Mouse (Mus musculus) CD4-positive helper T cell, adult 2 months (primary cell): ENCODE data around the gene Gm17334.

ENCODE experiments used
- DNase-seq: peaks from one replicate; pipeline ENCODE4 v3.0.0-alpha.2; 2012; ENCODE audit warnings: low read depth, missing footprints, low spot score

Gene Gm17334

DNA sequence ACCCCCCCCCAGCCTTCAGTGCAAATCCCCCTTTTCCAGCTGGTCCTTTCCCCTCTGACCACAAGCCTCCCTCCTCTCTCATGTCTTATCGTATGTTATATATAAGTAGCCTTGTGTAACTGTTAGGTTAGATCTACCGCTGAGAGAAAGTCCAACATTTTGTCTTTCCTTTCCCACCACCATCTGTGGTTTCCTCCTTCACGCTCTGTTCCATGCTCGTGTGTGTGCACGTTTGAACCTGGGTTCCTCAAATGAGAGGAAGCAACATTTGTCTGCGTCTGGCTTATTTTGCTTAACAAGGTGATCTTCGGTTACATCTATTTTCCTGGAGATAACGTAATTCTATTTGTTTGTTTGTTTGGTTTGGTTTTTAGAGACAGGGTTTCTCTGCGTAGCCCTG is 25.0 kb downstream of the Gm17334 start:
- no peak for DNase-seq

DNA sequence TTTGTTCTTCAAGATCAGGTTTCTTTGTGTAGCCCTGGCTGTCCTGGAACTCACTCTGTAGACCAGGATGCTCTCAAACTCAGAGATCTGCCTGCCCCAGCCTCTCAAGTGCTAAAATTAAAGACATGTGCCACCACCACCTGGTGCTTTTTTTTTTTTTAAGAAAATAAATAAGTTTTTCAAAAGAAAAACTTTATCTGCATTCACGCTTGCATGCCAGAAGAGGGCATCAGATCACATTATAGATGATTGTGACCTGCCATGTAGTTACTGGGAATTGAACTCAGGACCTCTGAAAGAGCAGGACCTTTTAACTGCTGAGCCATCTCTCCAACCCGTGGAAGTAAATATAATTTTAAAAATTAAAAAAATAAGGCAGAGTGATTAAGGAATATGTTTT is 27.7 kb downstream of the Gm17334 start:
- no peak for DNase-seq

DNA sequence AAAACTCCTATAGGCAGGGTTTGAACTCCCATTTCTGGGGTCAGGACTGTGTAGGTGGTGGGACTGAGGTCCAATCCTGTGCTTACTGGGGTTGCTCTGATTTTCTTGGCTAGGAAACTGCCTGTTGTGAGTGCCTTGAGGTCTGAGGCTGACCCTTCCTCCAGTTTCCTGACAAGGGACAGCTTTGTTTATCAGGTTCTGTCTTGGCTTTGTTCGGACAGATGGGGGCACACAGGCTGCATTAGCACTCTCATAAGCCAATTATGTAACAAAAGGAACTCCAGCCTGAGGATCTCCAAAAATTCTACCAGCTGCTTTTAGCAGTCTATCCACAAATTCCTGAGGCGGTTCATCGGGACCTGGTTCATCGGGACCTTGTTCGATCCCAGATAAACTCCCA is 30.6 kb downstream of the Gm17334 start:
- no peak for DNase-seq

DNA sequence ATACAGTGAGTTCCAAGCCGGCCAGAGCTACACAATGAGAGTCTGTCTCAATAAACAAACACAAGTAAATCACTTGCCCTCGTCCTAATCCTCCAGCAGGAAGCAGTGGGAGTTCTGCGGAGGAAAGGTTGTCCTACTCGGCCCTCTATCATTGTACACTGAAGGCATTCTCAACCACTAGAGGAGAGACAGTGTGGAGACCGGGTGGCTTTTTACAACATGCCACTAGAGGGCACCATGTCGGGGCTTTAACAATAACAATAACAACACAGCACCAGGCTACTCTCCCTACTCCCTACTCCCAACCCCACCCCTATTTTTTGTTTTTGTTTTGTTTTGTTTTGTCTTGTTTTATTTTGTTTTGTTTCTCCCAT is 35.4 kb downstream of the Gm17334 start:
- peak; percentile 75 for DNase-seq

DNA sequence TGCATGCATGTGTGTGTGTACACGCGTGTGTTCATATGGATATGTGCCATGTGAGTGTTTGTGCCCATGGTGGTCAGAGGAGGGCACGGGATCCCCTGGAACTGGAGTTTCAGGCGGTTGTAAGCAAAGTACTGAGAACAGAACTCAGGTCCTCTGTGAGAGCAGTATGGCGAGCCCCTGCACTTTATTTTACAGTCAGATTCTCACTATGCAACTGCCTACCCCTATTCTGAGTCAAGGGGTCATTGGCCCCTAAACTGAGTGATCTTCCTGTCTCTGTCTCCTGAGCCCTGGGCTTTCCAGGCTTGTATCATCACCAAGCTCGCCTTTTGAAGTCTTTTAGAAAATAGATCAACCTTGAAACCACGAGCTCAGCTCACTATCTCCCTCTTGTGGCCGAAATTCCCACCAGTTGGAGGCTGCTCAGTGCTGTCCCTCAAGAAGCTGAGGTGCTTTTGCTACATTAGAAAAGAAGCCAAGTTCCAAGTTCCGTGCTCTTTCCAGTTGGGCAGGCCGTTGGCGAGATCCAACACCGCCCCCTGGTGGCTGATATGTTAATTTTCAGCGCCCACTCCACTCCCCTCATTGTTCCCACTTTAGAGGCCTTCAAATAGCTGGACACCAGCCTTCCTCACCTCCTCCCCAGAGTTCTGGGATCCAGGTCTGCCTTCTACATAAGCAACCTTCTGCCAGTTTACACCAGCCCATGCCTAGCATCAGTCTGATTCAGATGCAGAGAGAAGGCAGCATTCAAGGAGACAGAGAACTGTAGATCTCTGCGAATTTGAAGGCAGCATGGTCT is 36.0 kb downstream of the Gm17334 start:
- DNase-seq = peak; percentile 85

DNA sequence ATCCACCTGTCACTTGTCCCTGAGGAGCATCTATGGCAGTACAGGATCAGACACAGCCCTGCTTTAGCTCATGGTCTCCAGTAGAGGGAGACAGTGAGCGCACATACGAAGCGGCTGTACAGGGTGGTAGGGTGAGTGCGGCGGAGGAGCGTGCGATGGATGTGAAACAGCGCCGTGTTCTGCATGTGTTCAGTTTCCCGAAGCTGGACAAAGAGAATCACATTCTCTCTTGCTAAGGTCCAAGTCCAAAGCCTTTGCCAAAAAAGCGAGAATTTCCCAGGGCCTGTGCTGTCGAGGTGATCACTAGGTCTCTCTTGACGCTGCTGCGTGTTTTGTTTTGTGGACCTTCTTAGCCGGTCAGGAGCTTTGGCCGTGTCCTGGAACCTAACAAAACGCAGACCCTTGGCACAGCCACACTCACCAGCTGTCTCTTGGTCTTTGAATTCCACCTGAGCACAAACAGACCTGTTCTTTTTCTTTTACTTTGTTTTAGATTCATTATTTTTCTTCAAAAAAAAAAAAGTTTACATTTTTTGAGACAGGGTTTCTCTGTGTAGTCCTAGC is 37.2 kb downstream of the Gm17334 start:
- peak; percentile 84 for DNase-seq

DNA sequence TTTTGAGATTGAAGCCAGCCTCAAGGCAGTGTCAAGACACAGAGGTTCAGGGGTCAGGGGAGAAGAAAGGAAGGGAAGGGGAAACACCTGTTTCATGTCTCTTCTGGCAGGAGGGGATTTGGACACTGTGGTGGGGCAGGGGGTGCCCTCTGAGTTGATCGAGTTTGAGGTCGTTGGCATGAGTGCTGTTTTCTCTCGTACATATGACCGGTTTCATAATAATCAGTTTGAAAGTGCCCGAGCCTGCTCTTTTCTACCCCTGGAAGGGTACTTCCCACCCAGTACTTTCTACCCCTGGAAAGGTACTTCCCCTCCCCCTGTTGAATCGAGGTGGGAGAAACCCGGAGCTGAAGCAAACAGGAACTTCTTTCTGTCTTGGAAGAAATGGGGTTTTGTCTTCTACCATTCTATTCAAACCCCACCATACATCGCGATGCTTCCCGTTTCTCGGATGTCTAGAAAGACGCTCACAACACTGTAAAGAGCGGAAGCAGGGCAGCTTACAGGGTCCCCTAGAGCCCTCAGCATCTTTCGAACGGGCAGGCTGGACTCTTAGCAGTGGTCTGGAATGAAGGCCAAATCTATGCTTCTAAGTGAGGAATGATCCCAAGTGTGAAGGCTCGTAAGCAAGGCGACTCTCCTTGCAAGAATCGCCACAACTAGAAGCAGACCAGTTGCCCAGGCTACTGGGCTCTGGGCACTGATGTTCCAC is 37.9 kb downstream of the Gm17334 start:
- no peak for DNase-seq

DNA sequence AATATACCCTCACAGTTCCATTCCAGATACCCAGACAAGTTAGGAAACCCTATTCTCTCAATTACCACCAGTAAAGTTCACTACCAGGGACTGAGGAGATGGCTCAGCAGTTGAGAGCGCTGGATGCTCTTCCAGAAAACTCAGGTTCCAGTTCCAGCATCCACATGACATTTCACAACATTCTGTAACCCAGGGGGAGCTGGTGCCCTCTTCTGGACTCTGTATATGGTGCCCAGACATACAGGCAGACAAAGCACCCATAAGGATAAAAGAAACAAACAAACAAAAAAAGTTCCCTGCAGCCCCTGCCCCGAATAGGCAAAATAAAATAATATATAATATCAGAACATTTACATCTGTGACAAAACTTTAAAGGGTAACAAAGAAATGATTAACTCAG is 38.6 kb downstream of the Gm17334 start:
- DNase-seq = no peak

DNA sequence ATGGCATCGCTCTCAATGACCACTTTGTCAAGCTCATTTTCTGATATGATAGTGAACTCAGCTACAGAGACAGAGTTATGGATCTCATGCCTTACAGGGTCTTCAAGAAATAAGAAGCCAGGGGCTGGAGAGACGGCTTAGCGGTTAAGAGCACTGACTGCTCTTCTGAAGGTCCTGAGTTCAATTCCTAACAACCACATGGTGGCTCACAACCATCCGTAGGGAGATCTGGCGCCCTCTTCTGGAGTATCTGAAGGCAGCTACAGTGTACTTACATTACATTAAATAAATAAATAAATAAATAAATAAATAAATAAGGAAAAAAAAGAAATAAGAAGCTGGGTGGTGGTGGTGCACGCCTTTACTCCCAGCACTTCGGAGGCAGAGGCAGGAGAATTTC is 39.2 kb downstream of the Gm17334 start:
- peak; percentile 50 for DNase-seq

DNA sequence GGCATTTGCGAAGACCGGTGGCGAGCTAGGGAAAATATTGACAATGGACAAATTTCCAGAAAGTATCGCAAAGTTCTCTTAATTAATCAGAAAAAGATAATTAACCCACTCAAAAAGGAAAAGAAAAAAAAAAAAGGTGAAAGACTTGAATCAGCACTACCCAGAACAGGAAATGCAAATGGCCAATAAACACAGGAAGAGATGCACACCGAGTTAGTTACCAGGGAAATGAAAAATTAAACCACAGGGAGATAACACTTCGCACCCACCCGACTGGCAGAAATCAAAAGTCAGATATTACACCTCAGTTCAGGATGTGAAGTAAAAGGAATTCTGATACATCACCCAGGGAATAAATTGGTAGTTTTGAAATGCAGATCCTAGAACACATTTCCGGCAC is 40.7 kb downstream of the Gm17334 start:
- DNase-seq = peak; percentile 63

DNA sequence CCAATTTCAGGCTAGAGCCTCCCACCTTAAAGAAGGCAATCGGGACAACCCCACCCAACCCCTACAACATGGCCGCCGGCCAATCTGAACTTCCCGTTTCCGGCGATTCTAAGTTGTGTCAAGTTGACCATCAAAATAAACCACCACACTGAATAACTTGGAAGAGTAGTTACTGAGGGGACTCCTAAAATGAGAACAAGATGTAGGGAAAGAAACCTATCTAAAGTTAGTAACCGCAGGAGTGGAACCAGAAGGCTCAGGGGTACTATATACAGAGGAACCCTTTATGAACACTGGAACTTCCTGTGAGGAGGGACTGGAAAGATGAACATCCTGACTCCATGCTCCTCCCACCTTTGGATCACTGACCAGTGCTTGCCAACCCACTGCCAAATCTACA is 41.5 kb downstream of the Gm17334 start:
- DNase-seq = no peak
